8 mouse cellular contexts compared by ENCODE assay signal in genomic region chr5:32857781-32858220, GRCm38 (mm10). TPM values are rescaled to one million over a fixed set of nuclear protein-coding genes. Genes with fewer than 3 reads are reported as not detected.
DNase-seq lines count a peak whose midpoint lies in the region; ATAC-seq and TF ChIP-seq lines count a peak whose summit lies in the region.

No protein-coding gene starts in this region.

- no peaks in the 10 kb centered on the region for H3K36me3 ChIP-seq in embryonic facial prominence, embryonic 14.5 days (ENCODE audit: control insufficient read depth, insufficient read depth, low read length)
- H3K36me3 ChIP-seq in heart, embryonic 13.5 days, result no peaks in the 10 kb centered on the region
- no peaks in the 10 kb centered on the region for H3K36me3 ChIP-seq in liver, adult 2 months (ENCODE audit: control insufficient read depth, insufficient read depth, low read length)

- peak; percentile 23; the same call in 1 of the 2 replicates for ATAC-seq in embryonic facial prominence, embryonic 14.5 days (ENCODE audit: low read depth)
- ATAC-seq in heart, embryonic 13.5 days (ENCODE audit: extremely low read depth, insufficient number of reproducible peaks, low FRiP score, low TSS enrichment), result no peak

- peak overlapping the region; percentile 56 for H3K9ac ChIP-seq in embryonic facial prominence, embryonic 14.5 days (ENCODE audit: low read depth, low read length)
- peak overlapping the region; percentile 80 for H3K9ac ChIP-seq in heart, embryonic 13.5 days
- H3K9ac ChIP-seq in liver, adult 2 months (ENCODE audit: low read depth, low read length), result peak overlapping the region; percentile 73

- peak; percentile 24 to 27 for DNase-seq in B cell, adult 2 months
- peak; percentile 64 to 71 for DNase-seq in adrenal gland, postnatal 36 days
- peak; percentile 84 for DNase-seq in embryonic facial prominence, embryonic 14.5 days (ENCODE audit: low spot score)
- peak; percentile 63 for DNase-seq in kidney, postnatal 10 days
- peak; percentile 67 for DNase-seq in liver, adult 2 months (ENCODE audit: extremely low read depth, low read depth, low spot score)
- peak; percentile 36 for DNase-seq in neural tube, embryonic 10.5 days (ENCODE audit: extremely low spot score, low spot score)
- peak; percentile 16 to 33 for DNase-seq in thymus, postnatal 10 days (ENCODE audit: low spot score in 2 of 2)

- H3K27ac ChIP-seq in embryonic facial prominence, embryonic 14.5 days (replicated peaks; ENCODE audit: low read depth, low read length), result peak overlapping the region; percentile 74
- 0 out of 2 replicates have a peak overlapping the region, but pooled peaks have one; percentile 5 for H3K27ac ChIP-seq in heart, embryonic 13.5 days (replicated peaks)
- no peak overlapping the region for H3K27ac ChIP-seq in liver, adult 2 months (replicated peaks; ENCODE audit: insufficient read depth, low read depth, low read length)

- H3K4me3 ChIP-seq in embryonic facial prominence, embryonic 14.5 days (ENCODE audit: low read depth, low read length), result peak overlapping the region; percentile 44
- peak overlapping the region; percentile 57 for H3K4me3 ChIP-seq in heart, embryonic 13.5 days
- peak overlapping the region; percentile 73 for H3K4me3 ChIP-seq in liver, adult 2 months (ENCODE audit: insufficient read depth, low read depth, low read length)

- H3K4me2 ChIP-seq in embryonic facial prominence, embryonic 14.5 days (ENCODE audit: low read depth, low read length), result peak overlapping the region; percentile 59
- H3K4me2 ChIP-seq in heart, embryonic 13.5 days, result peak overlapping the region; percentile 69

- peaks cover 9% of the 10 kb centered on the region; the same call in 1 of the 2 replicates for H3K79me2 ChIP-seq in liver, adult 2 months (ENCODE audit: control insufficient read depth, insufficient read depth, low read length)

- under 1% methylated on average over 6 of the region's 6 CpGs for WGBS in embryonic facial prominence, embryonic 14.5 days
- 5% methylated on average over 6 of the region's 6 CpGs for WGBS in heart, embryonic 13.5 days
- 2% methylated on average over 6 of the region's 6 CpGs for WGBS in liver, adult 2 months

- H3K4me1 ChIP-seq in embryonic facial prominence, embryonic 14.5 days (ENCODE audit: control insufficient read depth, insufficient read depth, low read length), result peaks cover 5% of the 10 kb centered on the region; the same call in 1 of the 2 replicates
- peaks cover 15% of the 10 kb centered on the region for H3K4me1 ChIP-seq in heart, embryonic 13.5 days
- peaks cover 7% of the 10 kb centered on the region; the same call in 1 of the 2 replicates for H3K4me1 ChIP-seq in liver, adult 2 months (ENCODE audit: control insufficient read depth, insufficient read depth, low read length)

- no peaks in the 10 kb centered on the region for H3K27me3 ChIP-seq in embryonic facial prominence, embryonic 14.5 days (replicated peaks; ENCODE audit: control insufficient read depth, insufficient read depth, low read length)
- H3K27me3 ChIP-seq in heart, embryonic 13.5 days (replicated peaks), result no peaks in the 10 kb centered on the region
- no peaks in the 10 kb centered on the region for H3K27me3 ChIP-seq in liver, adult 2 months (ENCODE audit: control insufficient read depth, insufficient read depth, low read length)

- H3K9me3 ChIP-seq in embryonic facial prominence, embryonic 14.5 days (ENCODE audit: control insufficient read depth, low read length), result no peaks in the 10 kb centered on the region
- H3K9me3 ChIP-seq in heart, embryonic 13.5 days, result no peaks in the 10 kb centered on the region

- no peak for TF ChIP-seq POLR2A in liver, adult 2 months (IDR thresholded peaks at IDR 0.05; ENCODE audit: extremely low read depth, insufficient read depth, low read length)

- TF ChIP-seq CTCF in liver, adult 2 months (IDR thresholded peaks at IDR 0.05; ENCODE audit: low read depth, low read length), result no peak

RNA-seq across cellular contexts. Expression of gene Prr14l, which starts 3.7 kb away (rescaled TPM):
- 10 to 100 TPM; 34.2 to 34.8 TPM for total RNA-seq in adrenal gland, postnatal 36 days (2021)
- polyA plus RNA-seq in embryonic facial prominence, embryonic 14.5 days (2014; fragmentation: Nextera tagmentation; extraction: Ambion mirVana), result 11.6 and 14.0 TPM in 2 replicates
- 7.8 and 10.2 TPM in 2 replicates for polyA plus RNA-seq in heart, embryonic 13.5 days (2015; fragmentation: Nextera tagmentation; extraction: Ambion mirVana)
- total RNA-seq in liver, adult 2 months (2014; rRNA removed), result 10.0 and 13.9 TPM in 2 replicates
- polyA plus RNA-seq in liver, adult 2 months (2012; rRNA removed), result 8.7 and 15.7 TPM in 2 replicates

RNA-seq across cellular contexts. Expression of gene Depdc5, which starts 5.7 kb away (rescaled TPM):
- 10 to 100 TPM; 38.0 to 41.1 TPM for total RNA-seq in adrenal gland, postnatal 36 days (2021)
- polyA plus RNA-seq in embryonic facial prominence, embryonic 14.5 days (2014; fragmentation: Nextera tagmentation; extraction: Ambion mirVana), result 18.3 and 21.0 TPM in 2 replicates
- polyA plus RNA-seq in heart, embryonic 13.5 days (2015; fragmentation: Nextera tagmentation; extraction: Ambion mirVana), result 15.6 and 18.1 TPM in 2 replicates
- total RNA-seq in liver, adult 2 months (2014; rRNA removed), result 8.2 and 12.8 TPM in 2 replicates
- polyA plus RNA-seq in liver, adult 2 months (2012; rRNA removed), result 6.7 and 8.7 TPM in 2 replicates

RNA-seq across cellular contexts. Expression of gene Gm20671, which starts 30.9 kb away (rescaled TPM):
- total RNA-seq in adrenal gland, postnatal 36 days (2021), result not detected
- not detected in 2 replicates for polyA plus RNA-seq in embryonic facial prominence, embryonic 14.5 days (2014; fragmentation: Nextera tagmentation; extraction: Ambion mirVana)
- not detected in 2 replicates for polyA plus RNA-seq in heart, embryonic 13.5 days (2015; fragmentation: Nextera tagmentation; extraction: Ambion mirVana)
- not detected in 2 replicates for total RNA-seq in liver, adult 2 months (2014; rRNA removed)
- 2.3 and 3.2 TPM in 2 replicates for polyA plus RNA-seq in liver, adult 2 months (2012; rRNA removed)

Comparison
In these comparisons a context has a peak if more than half of its experiments do, and no peak if none do; other contexts are left out.
1. DNase-seq: peak in every context shown above with its lines; median percentile 84 in embryonic facial prominence, embryonic 14.5 days; 68 in adrenal gland, postnatal 36 days; 67 in liver, adult 2 months; 63 in kidney, postnatal 10 days; 36 in neural tube, embryonic 10.5 days; 26 in B cell, adult 2 months; 24 in thymus, postnatal 10 days.